Mouse (Mus musculus) cerebral cortex, adult 2 months (tissue): ENCODE results near the gene Dennd5b.

Experiments
- WGBS: fragments of 180-500 bp; shearing (Covaris S2); methylation state at CpG from one replicate; pipeline ENCODE4 v1.1.7; 2018; 5-methylcytosine and 5-hydroxymethylcytosine counted together

The Dennd5b gene

DNA sequence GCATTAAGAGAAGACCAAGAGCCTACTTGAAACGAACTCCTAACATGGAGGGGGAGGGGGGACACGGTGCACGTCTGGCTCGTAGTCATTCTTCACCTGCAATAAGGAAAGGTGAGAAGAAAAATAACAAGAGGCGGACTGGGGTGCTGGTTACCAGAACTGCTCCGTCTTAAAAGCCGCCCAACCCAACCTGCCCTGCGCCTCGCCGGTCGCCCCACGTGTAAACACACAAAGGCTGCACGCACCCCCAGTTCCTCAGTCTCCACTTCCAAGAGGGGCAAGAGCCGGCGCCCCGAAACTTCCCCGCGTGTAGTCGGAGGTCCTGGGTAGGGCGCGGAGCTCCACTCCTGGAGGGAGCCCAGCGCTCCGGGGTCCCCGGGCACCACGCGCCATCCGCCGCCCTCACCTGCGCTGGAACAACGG lies 157.1 kb downstream of the Dennd5b start:
- 4% methylated on average over 30 of the region's 30 CpGs for WGBS

DNA sequence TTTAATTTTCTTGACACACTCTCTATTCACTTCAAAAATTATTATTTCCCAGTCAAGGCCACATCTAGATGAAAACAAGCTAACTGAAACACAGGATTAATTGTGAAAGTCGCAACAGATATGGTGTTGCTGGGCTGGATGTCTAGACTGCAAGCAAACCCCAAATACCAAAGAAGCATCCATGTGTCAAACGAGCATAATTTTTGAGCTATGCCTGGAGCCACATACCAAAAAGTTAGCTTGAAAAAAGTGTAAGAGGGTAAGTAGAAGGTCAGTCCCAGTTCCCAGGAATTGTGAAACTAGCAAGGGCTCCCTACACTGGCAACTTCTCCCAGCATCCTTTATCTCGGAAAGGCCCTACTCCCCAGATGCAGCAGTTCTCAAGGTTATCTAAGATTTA lies 157.8 kb downstream of the Dennd5b start:
- 78% methylated on average over 3 of the region's 3 CpGs for WGBS

DNA sequence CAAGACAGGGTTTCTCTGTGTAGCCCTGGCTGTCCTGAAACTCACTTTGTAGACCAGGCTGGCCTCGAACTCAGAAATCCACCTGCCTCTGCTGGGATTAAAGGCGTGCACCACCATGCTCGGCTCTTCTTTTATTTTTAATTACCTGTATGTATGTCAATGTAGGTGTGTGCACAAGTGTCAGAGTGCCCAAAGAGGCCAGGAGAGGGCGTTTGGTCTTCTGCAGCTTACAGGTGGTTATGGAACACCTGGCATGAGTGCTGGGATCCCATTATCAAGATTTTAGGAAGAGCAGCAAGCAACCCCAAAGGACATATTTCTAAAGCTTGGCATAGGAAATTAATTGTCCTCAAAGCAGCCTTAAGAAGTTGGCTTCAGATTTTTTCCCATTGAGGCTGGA lies 159.1 kb downstream of the Dennd5b start:
- 85% methylated on average over 4 of the region's 4 CpGs for WGBS

- WGBS: 81% methylated on average over 5 of the region's 5 CpGs
Measured at GRCm38 (mm10) chr6:148941880-148942279, 159.6 kb downstream of the Dennd5b start.

- 71% methylated on average over 3 of the region's 3 CpGs for WGBS
Measured at GRCm38 (mm10) chr6:148940383-148940782, 161.1 kb downstream of the Dennd5b start.
